Mouse (Mus musculus): Measurements from ENCODE around the gene Sec16b. TPM values are rescaled to one million over a fixed set of nuclear protein-coding genes. Genes with fewer than 3 reads are reported as not detected.
A peak's percentile ranks its signal among the peaks of the same experiment; 100 is the strongest.

Sec16b gene
- polyA plus RNA-seq, 2 experiments from 2014 or later, result 0.78 to 0.90 TPM

DNA sequence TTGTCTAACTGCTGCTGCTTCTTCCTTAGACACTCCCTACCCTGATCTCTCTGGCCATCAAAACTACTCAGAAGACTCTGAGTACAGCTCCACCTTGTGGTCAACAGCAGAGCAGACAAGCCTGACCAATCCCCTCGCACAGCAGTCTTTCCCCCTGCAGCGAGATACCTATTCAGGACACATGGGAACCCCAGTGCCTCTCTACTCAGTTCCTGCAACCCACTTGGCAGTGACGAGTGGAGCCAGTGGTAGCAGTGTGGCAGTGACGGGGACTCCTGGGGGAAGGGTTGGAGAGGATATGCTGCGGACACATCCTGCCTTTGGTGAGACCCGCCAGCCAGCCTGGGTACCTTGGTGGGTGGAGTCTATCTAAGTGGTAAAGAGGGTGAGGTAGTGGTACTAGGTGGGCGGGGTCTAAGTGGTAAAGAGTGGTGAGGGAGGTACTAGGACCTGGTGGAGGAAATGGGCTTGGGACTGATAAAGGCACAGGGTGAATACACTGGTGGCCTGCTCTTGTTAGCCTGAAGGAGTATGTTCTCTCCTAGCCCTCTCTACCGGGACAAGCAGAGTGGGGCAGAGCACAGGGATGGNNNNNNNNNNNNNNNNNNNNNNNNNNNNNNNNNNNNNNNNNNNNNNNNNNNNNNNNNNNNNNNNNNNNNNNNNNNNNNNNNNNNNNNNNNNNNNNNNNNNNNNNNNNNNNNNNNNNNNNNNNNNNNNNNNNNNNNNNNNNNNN lies 54.3 kb downstream of the Sec16b start:
- peak; percentile 61 for ATAC-seq

GRCm38 (mm10) chr1:157567819-157568218 lies 61.3 kb downstream of the Sec16b start:
- no peak for ATAC-seq

DNA sequence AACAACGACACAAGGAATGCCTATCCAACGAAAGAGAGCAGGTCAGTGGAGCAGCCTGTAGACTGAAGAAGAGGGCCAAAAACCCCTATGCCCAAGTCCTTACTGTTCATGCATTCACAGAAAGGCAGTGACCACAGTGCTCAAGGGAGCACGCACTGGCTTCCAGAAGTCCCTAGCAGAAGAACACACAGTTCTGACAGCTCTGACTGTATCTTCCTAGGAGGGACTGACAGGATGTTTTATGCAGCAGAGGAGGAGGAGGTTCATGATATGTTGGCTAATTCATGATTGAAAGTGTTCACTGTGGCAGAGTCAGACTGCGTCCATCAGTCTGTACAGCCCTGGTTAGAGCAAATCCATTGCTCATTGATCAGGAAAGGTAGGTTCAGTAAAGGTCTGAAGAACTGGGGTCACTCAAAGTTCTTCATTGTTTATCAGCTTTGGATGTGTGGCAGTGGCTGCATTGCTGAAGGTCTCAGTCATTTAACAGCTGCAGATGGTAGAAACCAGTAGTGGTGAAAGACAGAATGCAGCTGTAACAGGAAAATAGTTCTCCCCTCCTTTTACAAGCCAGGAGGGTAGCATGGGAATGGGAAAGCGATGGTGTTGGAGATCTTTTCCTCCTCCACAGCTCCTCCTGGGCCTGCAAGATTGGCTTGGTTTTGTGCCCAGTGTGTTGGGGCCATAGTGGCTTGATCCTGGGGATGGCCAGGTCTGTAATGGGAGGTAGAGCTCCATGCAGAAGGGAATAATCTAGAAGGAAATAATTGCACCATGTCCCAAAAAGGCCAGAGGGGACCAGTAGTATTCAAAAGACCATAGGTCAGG lies 62.9 kb downstream of the Sec16b start:
- ATAC-seq, result no peak

- ATAC-seq, result no peak
These were observed 68.8 kb downstream of the Sec16b start for GRCm38 (mm10) chr1:157575316-157575715.

- no peak for ATAC-seq
These were observed 71.8 kb downstream of the Sec16b start for GRCm38 (mm10) chr1:157578336-157578735.

GRCm38 (mm10) chr1:157586556-157586955 lies 80.0 kb downstream of the Sec16b start:
- no peak for ATAC-seq

GRCm38 (mm10) chr1:157592039-157592438 lies 85.5 kb downstream of the Sec16b start:
- ATAC-seq, result no peak

- ATAC-seq, result no peak
These were observed 88.0 kb downstream of the Sec16b start for GRCm38 (mm10) chr1:157594561-157594960.

GRCm38 (mm10) chr1:157595165-157595564 lies 88.6 kb downstream of the Sec16b start:
- no peak for ATAC-seq

GRCm38 (mm10) chr1:157604513-157604912 lies 98.0 kb downstream of the Sec16b start:
- ATAC-seq, result no peak

Other genes with a start within 250 kb of the Sec16b start
- under 1 TPM in 1 of 2 experiments, not detected in 1; 0.19 TPM for gene Rasal2, start 94.1 kb upstream of the Sec16b start, polyA plus RNA-seq (2017; shearing (Covaris generic))
- 1 to 10 TPM; 3.9 to 5.5 TPM for gene Cryzl2, start 48.2 kb upstream of the Sec16b start, polyA plus RNA-seq (2017; shearing (Covaris generic))